Mouse (Mus musculus): ENCODE measurements around the gene Derl3.

Gene Derl3

DNA sequence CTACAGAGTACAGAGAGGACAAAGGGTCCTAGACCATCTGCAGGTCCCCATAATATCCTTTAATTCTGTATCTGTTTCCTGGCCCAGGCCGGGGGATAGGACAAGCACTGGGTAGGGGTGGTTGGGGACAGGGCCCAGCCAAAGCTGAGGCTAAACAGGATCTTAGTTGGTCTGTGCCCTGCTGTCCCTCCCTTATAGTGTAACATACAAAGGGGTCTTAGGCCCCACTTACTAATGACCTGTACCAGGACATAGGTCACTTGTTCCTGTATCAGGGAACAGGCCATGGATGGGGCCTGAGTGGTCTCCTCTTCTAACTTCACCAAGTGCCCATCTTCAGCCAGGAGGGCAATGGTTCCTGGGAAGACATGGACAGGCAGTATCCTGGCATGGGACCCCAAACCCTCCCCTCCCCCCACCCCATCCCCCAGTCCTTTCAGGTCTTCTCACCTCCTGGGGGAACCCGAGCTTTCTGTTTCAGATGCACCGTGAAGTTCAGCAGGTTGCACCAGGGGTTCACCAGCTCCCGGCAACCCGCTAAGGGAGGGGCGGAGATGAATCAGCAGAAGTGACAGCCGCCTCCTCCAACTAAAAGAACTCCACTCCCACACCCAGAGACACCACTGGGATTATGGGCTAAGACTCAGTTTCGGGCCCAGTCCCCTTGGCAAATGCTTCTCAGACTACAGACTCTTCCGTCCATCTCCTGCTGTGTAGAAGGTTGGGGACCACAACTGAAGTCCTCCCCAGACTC lies 46.4 kb downstream of the Derl3 start:
- DNase-seq (ENCODE audit: low read depth in 1 of 2, low spot score in 2 of 2) = no peak

DNA sequence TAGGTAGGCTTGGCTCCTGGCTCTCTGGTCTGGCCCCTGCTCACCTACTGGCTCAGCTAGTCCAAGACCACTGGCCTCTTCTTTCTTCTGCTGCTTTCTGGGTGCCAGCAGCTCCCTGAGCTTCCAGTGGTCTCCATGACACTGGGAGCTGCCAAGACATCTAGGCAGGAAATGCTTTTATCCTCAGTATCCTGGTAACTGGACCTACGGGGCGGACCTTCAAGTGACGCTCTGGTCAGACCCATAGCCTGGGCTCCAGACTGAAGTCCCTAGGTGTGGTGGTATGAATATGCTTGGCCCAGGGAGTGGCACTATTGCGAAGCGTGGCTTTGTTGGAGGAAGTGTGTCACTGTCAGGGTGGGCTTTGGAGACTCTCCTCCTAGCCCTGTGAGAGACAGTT lies 47.3 kb downstream of the Derl3 start, which contains the start of gene Gm867:
TSS of gene Gm867 (minus strand) at position 153 of the 400 bp plus-strand sequence.
- DNase-seq (ENCODE audit: low read depth in 1 of 2, low spot score in 2 of 2) = no peak

DNA sequence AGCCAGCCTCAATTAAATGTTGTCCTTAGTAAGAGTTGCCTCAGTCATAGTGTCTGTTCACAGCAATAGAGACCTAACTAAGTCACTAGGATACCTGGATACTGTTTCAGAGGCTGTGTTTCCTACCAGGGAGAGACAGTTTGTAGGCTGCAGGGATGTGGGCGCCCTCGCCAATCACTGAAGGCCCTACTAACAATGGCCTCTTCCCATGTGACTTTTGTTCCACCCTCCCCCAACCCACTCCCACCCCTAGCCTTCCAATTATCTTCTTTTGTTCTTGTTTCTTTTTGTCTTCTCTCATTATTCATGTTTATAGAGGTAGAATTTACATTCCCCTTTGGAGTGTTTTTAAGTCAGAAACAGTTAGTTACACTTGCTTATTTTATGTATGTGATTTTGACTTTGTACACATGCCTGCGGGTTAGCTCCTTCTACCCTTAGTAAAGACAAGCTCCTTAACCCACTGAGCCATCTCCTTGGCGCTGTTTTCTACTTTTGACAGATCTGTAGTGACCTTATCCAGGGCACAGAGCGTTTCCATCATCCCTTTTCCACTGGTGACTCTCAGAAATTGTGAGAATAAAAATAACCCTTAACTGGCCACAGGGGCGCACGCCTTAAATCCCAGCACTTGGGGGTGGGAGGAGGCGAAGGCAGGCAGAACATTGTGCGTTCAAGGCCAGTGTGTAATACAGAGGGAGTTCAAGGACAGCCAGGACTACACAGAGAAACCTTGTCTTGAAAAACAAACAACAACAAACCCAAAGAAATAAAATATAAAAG lies 48.0 kb downstream of the Derl3 start:
- DNase-seq (ENCODE audit: low read depth in 1 of 2, low spot score in 2 of 2) = no peak

DNA sequence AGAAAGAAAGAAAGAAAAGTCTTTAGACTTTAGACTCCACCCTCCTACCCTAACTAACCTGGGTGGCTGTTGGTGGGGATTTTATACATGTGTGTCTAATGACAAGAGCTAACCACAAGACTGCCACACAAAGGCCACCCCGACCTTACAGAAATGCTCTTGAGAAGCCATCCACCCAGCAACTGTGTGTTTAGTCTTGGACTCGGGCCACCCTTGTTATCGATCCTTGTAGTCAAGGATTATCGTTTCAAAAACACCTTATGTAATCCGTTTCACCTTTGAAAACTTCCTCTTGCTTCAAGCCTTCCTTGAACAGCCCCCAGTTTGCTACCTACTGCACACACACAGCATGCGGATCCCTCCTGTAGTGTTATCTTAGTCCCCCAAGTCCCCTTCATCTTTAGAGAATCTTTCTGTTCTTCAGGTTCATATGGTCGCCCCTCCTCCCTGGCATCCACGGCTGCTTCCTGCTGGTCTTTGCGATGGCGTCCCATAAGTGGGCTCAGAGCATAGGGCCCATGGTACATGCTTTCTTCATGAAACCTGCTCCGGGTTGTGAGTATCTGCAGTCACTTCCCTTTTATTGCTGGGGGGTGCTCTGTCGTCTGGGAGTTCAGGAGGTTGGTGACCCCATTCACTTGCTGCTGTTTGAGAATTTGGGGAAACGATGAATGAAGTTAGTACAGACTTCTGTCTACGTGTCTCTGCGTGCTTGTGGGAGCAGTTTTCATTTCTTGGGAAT lies 49.7 kb downstream of the Derl3 start, which contains the start of gene Vpreb3:
TSS of gene Vpreb3 (plus strand) at position 322 of the 742 bp plus-strand sequence.
- DNase-seq (ENCODE audit: low read depth in 1 of 2, low spot score in 2 of 2) = no peak

DNA sequence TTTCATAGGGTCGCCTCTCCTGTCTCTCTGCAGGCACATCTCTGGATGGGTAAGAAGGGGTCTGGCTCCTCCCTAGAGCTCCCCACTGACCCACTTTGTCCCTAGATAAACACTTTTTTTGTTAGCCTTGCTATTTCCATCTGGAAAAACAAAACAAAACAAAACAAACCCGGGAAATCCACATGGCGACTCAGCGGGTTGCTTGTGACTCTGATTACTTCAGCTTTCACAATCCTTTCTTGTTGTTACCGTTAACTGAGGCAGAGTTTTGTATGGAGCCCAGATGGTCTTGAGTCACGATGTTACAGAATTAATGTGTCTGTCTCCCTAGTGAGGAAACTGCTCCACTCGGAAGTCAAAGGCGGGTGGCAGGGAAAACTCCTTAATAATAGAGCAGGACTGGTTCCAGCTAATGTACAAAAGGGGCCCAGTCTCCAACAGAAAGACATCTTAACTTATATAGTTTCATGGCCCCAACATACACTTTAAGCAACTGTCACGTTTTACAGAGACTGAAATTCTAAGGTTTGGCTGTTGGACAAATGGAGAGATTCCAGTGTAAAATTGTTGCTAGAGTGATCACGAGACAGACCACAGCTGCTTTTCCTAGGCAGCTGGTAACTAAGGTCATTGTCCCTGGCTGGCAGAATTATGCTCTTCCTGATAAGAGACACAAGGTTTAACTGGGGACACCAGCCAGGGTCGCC lies 51.0 kb downstream of the Derl3 start:
- no peak for DNase-seq (ENCODE audit: low read depth in 1 of 2, low spot score in 2 of 2)

DNA sequence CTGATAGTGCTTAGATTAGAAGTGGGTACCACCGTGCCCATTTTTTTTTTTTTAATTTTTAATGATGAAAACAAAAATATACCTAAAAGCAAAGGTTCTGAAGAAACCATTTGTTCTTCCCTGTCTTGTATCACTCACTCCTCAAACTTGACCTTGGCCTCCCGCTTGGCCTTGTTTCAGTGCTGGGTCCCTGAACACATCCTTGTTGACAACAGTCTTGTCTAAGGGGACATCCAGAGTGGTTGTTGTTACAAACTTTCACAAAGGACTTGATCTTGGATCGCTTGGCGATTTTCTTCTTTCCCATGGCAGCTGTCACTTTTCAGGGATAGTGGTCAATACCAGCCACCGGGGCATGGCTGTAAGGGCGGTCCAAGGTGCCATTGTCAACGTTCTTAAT lies 52.0 kb downstream of the Derl3 start:
- DNase-seq (ENCODE audit: low read depth in 1 of 2, low spot score in 2 of 2) = no peak

Data from monocyte, adult 2 months (primary cell).